Mouse (Mus musculus): Measurements from ENCODE around the gene P3h3. TPM values are rescaled to one million over a fixed set of nuclear protein-coding genes. Genes with fewer than 3 reads are reported as not detected.
A peak's percentile ranks its signal among the peaks of the same experiment; 100 is the strongest.
"Not testable (repeated sequence)": the region's sequence is repeated elsewhere in the genome, so short reads cannot be mapped to it uniquely, and the experiment has no call there.

P3h3 gene
- polyA plus RNA-seq, 1 experiment, result 12.1 TPM

DNA sequence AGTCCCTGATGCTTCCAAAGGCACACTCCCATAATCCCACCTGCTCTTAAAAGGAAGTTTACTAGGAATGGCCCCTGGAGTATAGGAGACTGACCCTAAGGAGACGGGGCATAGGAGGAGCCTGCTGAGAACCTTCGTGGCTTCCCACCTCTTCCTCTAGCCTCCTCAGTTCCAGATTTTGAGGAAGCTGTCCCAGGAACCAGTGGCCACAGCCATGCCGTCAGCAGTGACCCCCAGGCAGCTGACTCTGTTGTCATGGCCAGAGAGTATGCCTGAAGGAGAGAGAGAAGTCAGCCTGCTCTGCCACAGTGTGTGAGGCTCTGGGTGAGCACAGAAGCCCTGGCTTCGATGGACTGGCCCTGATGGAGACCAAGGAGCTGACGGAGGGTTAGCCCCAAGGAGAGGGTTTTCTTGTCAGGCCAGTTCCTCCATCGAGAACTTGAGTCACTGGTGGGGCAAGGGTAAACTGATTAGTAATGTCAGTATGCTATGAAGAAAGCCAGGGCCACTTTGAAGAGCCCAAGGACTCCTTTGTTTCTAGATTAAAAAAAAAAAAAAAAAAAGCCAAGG, 23.0 kb downstream of the P3h3 start:
- Histone ChIP-seq H3K27ac (ENCODE audit: insufficient read depth, low read depth, low read length) (peak overlapping the region; percentile 91), H3K4me1 (ENCODE audit: control insufficient read depth, insufficient read depth, low read length) (peaks cover 31% of the 10 kb centered on the region), H3K4me3 (ENCODE audit: insufficient read depth, low read length) (0 out of 2 replicates have a peak overlapping the region, but pooled peaks have one; percentile 23)
- no peak for TF ChIP-seq CTCF (IDR thresholded peaks at IDR 0.05; ENCODE audit: low read depth, low read length)
- TF ChIP-seq POLR2A (IDR thresholded peaks at IDR 0.05; ENCODE audit: borderline replicate concordance, low read depth, low read length), result 0 out of 2 replicates have a peak, but pooled peaks have one; percentile 24

- no peak overlapping the region for H3K27ac ChIP-seq (ENCODE audit: insufficient read depth, low read depth, low read length)
- no peak for TF ChIP-seq POLR2A (IDR thresholded peaks at IDR 0.05; ENCODE audit: borderline replicate concordance, low read depth, low read length)
- no peak for TF ChIP-seq CTCF (IDR thresholded peaks at IDR 0.05; ENCODE audit: low read depth, low read length)
- H3K4me1 ChIP-seq (ENCODE audit: control insufficient read depth, insufficient read depth, low read length), result peaks cover 32% of the 10 kb centered on the region
- H3K4me3 ChIP-seq (ENCODE audit: insufficient read depth, low read length), result no peak overlapping the region
These were observed 25.9 kb downstream of the P3h3 start for GRCm38 (mm10) chr6:124831649-124832048.

- H3K4me1 ChIP-seq (ENCODE audit: control insufficient read depth, insufficient read depth, low read length), result peaks cover 27% of the 10 kb centered on the region
- not testable (repeated sequence) for H3K27ac ChIP-seq (ENCODE audit: insufficient read depth, low read depth, low read length)
These were observed 26.4 kb downstream of the P3h3 start for GRCm38 (mm10) chr6:124831199-124831598.

GRCm38 (mm10) chr6:124829799-124830700, 27.5 kb downstream of the P3h3 start:
- Histone ChIP-seq H3K4me3 (ENCODE audit: insufficient read depth, low read length) (peak overlapping the region; percentile 75), H3K27ac (ENCODE audit: insufficient read depth, low read depth, low read length) (peak overlapping the region; percentile 84), H3K4me1 (ENCODE audit: control insufficient read depth, insufficient read depth, low read length) (peaks cover 16% of the 10 kb centered on the region)
- TF ChIP-seq POLR2A (IDR thresholded peaks at IDR 0.05; ENCODE audit: borderline replicate concordance, low read depth, low read length) (no peak), CTCF (IDR thresholded peaks at IDR 0.05; ENCODE audit: low read depth, low read length) (no peak)

More at GRCm38 (mm10) chr6:124831199-124831598, 26.4 kb downstream of the P3h3 start:
- H3K4me3 ChIP-seq (ENCODE audit: insufficient read depth, low read length), result not testable (repeated sequence)

GRCm38 (mm10) chr6:124828868-124829798, 28.4 kb downstream of the P3h3 start, which contains the start of the genes Usp5 and Cdca3:
Usp5 (minus strand) TSS chr6:124829484.
Cdca3 (plus strand) TSS chr6:124829547.
- Histone ChIP-seq H3K4me1 (ENCODE audit: control insufficient read depth, insufficient read depth, low read length) (peaks cover 8% of the 10 kb centered on the region), H3K4me3 (ENCODE audit: insufficient read depth, low read length) (peak within 1 kb of the TSS; percentile 75), H3K27ac (ENCODE audit: insufficient read depth, low read depth, low read length) (peak within 1 kb of the TSS; percentile 84)
- no peak for TF ChIP-seq CTCF (IDR thresholded peaks at IDR 0.05; ENCODE audit: low read depth, low read length)
- TF ChIP-seq POLR2A (IDR thresholded peaks at IDR 0.05; ENCODE audit: borderline replicate concordance, low read depth, low read length), result no peak

- H3K4me3 ChIP-seq (ENCODE audit: insufficient read depth, low read length), result peak overlapping the region; percentile 75
- no peak for TF ChIP-seq CTCF (IDR thresholded peaks at IDR 0.05; ENCODE audit: low read depth, low read length)
- TF ChIP-seq POLR2A (IDR thresholded peaks at IDR 0.05; ENCODE audit: borderline replicate concordance, low read depth, low read length), result no peak
- H3K4me1 ChIP-seq (ENCODE audit: control insufficient read depth, insufficient read depth, low read length), result peaks cover 3% of the 10 kb centered on the region
- peak overlapping the region; percentile 65 for H3K27ac ChIP-seq (ENCODE audit: insufficient read depth, low read depth, low read length)
These were observed 29.4 kb downstream of the P3h3 start for GRCm38 (mm10) chr6:124828101-124828592.

DNA sequence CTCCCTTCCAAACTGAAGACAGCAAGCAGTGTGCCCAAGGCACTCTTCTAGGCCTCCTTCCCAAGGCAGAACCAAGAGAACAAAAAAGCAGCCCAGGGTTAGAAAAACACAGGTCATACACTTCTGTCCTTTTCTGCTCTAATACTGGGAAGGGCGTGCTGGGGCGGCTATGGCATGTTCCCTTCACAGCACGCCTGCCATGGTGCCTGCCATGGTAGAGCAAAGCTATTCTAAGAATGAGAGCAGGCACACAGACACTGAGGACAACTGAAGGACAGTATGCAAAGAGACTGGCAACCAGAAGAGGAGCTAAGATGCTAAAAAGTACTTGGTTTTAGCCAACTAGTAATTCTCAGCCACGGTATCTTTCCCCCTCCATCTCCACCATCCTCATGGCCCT, 35.5 kb downstream of the P3h3 start:
- Histone ChIP-seq H3K4me3 (ENCODE audit: insufficient read depth, low read length) (no peak overlapping the region), H3K4me1 (ENCODE audit: control insufficient read depth, insufficient read depth, low read length) (peaks cover 15% of the 10 kb centered on the region), H3K27ac (ENCODE audit: insufficient read depth, low read depth, low read length) (no peak overlapping the region)
- no peak for TF ChIP-seq POLR2A (IDR thresholded peaks at IDR 0.05; ENCODE audit: borderline replicate concordance, low read depth, low read length)
- TF ChIP-seq CTCF (IDR thresholded peaks at IDR 0.05; ENCODE audit: low read depth, low read length), result no peak

DNA sequence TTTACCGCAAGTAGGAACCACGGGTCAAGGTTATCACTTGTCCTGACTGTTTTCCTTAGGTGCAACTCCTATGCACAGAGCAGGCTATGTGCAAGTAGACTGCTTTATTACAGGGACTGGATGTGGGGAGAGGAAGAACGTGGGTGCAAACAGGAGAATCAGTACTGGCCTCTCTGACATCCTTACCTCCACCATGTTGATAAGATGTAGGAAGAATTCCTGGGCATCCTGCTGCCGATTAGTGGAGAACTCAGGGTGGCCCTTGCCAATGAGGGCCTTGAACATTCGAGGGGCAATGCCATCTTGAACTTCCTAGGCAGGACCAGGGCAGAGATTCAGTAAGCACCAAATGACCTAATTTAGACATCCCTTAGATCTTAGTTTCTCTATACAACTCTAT, 36.7 kb downstream of the P3h3 start:
- peaks cover 16% of the 10 kb centered on the region for H3K4me1 ChIP-seq (ENCODE audit: control insufficient read depth, insufficient read depth, low read length)
- no peak overlapping the region for H3K27ac ChIP-seq (ENCODE audit: insufficient read depth, low read depth, low read length)
- no peak overlapping the region for H3K4me3 ChIP-seq (ENCODE audit: insufficient read depth, low read length)
- TF ChIP-seq CTCF (IDR thresholded peaks at IDR 0.05; ENCODE audit: low read depth, low read length), result no peak
- no peak for TF ChIP-seq POLR2A (IDR thresholded peaks at IDR 0.05; ENCODE audit: borderline replicate concordance, low read depth, low read length)

DNA sequence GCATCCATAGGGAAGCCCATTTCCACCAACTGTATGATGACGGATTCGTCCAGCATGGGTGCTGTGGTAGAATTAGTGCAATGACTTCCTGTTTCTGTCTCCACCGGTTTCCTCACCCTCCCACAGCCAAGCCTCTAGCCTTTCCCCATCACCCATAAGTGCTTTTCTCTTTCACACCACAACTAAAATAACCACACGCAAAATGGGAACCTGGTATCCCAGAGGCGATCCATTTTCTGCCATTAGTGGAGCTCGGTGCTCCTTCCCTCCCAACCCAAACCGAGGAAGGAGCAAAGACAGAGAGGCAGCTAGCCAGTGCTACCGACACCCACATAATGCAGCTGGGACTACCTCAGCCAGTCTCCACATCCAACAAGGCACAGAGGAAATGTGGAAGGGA, 39.6 kb downstream of the P3h3 start:
- H3K27ac ChIP-seq (ENCODE audit: insufficient read depth, low read depth, low read length), result peak overlapping the region; percentile 51
- H3K4me1 ChIP-seq (ENCODE audit: control insufficient read depth, insufficient read depth, low read length), result peaks cover 21% of the 10 kb centered on the region
- TF ChIP-seq CTCF (IDR thresholded peaks at IDR 0.05; ENCODE audit: low read depth, low read length), result no peak
- TF ChIP-seq POLR2A (IDR thresholded peaks at IDR 0.05; ENCODE audit: borderline replicate concordance, low read depth, low read length), result no peak
- H3K4me3 ChIP-seq (ENCODE audit: insufficient read depth, low read length), result no peak overlapping the region
